Mouse (Mus musculus): Measurements from ENCODE around the gene Cdc34.

DNA sequence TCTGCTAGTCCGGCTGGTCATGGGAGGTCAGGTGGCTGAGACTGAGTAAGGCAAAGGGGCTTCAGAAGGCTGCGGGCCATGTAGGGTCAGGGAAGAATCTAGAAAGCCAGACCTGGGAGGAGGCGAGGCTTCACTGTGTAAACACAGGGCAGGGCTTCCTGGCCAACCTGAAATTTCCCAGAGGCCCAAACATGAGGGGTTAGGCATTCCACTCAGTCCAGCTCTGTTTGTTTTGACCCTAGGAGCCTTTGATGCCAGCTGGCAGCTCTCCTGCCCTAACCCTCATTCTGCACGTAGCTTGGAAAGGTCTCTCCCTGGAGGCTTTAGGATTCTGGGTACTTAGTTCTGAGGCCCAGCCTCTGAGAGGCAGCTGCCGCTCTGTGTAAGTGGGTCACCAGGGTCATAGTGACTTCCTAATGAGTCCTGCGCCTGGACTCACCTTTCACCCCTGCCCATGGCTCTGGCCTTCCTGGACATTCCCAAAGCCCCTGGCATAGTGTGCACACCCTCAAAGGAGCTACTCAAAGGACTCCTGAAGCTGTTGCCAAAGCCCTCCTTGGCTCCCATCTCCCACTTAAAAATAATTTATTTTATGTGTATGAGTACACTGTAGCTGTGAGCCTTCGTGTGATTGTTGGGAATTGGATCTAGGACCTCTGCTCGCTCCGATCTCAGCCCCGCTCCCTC, 19.6 kb downstream of the Cdc34 start:
- TF ChIP-seq TAL1 (IDR thresholded peaks at IDR 0.05; ENCODE audit: low read length) (no peak), GATA1 (IDR thresholded peaks at IDR 0.05; ENCODE audit: low read length) (no peak)
